Mouse (Mus musculus): Measurements from ENCODE around the gene Gngt2.

DNA sequence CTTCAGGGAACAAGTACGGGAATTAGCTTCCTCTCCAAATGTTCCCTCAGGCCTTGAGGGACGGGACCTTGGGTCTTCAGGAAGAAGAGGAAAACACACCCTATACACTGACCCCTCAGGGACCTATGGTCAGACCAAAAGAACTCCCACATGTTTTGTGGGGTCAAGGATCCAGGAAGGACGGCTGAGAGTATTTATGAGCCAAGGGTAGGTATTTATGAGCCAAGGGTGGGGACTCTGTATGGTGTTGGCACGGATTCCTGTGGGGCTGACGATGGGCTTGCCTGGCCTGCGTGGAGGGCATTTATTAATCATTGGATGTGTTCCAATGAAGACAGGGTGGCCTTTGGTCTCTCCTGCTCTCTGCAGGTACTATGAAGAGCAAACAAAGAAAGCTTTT lies 583 bp upstream of the Gngt2 start:
- TF ChIP-seq CTCF (IDR thresholded peaks at IDR 0.05; ENCODE audit: control insufficient read depth, insufficient read depth, insufficient read length) (no peak), MAX (IDR thresholded peaks at IDR 0.05) (no peak), MYOD1 (IDR thresholded peaks at IDR 0.05; ENCODE audit: control insufficient read depth, insufficient read length, low read depth) (no peak), CEBPB (IDR thresholded peaks at IDR 0.05; ENCODE audit: low read depth) (no peak)

All from C2C12 (cell line).